Mouse (Mus musculus) monocyte, adult 5-6 weeks (primary cell): ENCODE results near the gene Epb41l5. TPM values are rescaled to one million over a fixed set of nuclear protein-coding genes. Genes with fewer than 3 reads are reported as not detected.

Experiments used
- ATAC-seq: fragments of 153-309, 156-312 bp; replicated peaks from 2 replicates; pipeline ENCODE4 v1.8.0; 2017; ENCODE audit warnings: mild to moderate bottlenecking; ENCODE audit not compliant: low TSS enrichment, insufficient number of reproducible peaks, severe bottlenecking, poor library complexity, low FRiP score
- total RNA-seq: library from RNA; stranded (forward); fragments of 200-1000, 200-491, 200-594 nt; gene quantifications from 3 replicates; pipeline ENCODE4 v1.2.3, GENCODE M21; 2017

Epb41l5 gene
- total RNA-seq, 1 experiment from 2014 or later = 0.76 TPM

- no peak for ATAC-seq
Measured at GRCm38 (mm10) chr1:119540836-119541557, 107.8 kb downstream of the Epb41l5 start.

GRCm38 (mm10) chr1:119539252-119539651 is 109.5 kb downstream of the Epb41l5 start:
- ATAC-seq = no peak

GRCm38 (mm10) chr1:119537651-119538050 is 111.1 kb downstream of the Epb41l5 start:
- no peak for ATAC-seq

GRCm38 (mm10) chr1:119536122-119536521 is 112.7 kb downstream of the Epb41l5 start:
- no peak for ATAC-seq

GRCm38 (mm10) chr1:119534341-119534740 is 114.5 kb downstream of the Epb41l5 start:
- peak; percentile 59; the same call in 1 of the 2 replicates for ATAC-seq

DNA sequence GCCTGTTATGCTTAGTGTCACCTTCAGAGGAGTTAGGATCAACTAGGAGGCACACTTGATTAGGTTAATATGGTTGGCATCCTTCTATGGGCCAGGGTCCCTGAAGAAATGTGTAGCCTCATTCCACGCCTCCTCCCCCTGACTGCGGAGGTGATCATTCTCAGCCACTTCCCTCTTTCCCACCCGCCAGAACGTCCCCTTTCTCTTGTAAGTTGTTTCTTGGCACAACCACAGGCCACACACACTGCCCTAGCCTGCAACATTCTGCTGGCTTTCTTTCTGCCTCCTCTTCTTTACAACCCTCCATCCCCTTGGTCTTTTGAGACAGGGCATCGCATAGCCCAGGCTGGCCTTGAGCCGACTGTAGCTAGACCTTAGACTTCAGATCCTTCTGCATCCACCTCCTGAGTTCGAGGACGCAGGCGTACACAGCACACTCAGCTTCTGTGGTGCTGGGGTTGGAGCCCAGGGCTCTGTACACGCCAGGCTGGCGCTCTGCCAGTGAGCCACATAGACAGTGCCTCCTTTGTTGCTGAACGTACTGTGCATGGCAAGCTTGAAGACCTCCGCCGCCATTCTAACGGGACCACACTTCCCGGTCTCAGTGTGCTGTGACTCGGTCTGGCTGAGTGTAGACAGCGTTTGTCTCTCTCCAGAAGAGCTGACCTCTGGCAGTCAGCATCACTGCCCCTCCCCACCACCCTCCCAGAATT is 115.6 kb downstream of the Epb41l5 start:
- ATAC-seq = no peak

DNA sequence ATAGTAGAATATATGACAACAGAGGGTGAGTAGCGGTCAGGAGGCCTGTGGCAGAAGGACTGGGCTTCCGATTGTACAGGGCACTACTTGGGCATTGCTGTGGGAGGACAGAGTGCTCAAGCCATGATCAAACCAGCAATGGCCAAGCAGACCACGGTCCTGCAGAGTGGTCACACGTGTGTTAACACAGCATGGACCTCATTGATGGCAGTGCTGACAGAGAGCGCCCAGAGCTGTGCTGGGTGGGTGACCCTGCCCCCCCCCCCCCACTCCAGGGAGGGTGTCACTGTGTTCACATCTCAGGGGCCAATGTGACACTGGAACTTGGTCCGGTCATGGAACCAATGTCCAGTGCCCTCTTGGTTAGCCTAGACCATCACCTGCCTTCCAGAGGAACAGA is 116.6 kb downstream of the Epb41l5 start:
- no peak for ATAC-seq

- ATAC-seq = no peak
Measured at GRCm38 (mm10) chr1:119530941-119531340, 117.9 kb downstream of the Epb41l5 start.

GRCm38 (mm10) chr1:119525689-119526591 is 122.9 kb downstream of the Epb41l5 start, which contains the start of gene Tmem185b:
TSS of gene Tmem185b (plus strand) at chr1:119526160.
- peak; percentile 66 for ATAC-seq

GRCm38 (mm10) chr1:119525004-119525444 is 123.8 kb downstream of the Epb41l5 start:
- ATAC-seq = no peak

DNA sequence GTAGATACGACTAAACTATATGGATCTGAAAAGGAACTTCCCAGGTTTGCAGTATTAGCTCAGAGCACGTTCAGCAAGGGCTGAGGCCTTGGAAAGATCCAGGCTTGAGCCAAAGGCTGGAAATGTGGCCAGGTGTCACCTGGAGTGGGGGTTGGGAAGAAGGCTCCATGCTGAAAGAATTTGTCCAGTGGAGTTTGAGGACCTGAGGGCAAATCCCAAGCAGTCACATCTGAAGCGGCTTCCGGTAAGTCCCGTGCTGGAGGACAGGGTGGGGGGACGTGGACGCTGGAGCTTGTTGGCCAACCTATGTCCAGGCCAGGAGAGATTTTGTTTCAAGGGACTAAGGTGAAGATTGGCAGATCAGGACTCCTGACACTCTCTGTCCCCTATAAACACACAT is 125.0 kb downstream of the Epb41l5 start:
- no peak for ATAC-seq

DNA sequence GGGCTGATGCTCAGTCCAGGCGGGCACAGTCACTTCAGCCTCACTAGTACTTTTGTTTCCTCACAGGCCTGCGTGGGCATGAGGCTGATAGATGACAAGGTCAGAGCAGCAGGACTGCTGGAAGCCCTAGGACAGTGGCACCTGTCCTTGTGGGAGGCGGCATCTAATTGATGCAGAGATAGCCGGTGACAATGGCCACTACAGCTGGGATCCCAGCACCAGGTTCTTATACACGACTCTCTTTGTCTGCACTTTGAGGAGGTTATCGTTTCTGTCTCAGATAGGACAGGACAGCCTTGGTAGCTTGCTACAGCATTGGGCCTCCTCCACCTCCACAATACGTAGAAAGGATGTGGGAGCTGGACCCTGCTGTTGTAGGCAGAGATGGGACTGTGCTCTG is 125.4 kb downstream of the Epb41l5 start:
- ATAC-seq = no peak

- ATAC-seq = no peak
Measured at GRCm38 (mm10) chr1:119522726-119523125, 126.1 kb downstream of the Epb41l5 start.

DNA sequence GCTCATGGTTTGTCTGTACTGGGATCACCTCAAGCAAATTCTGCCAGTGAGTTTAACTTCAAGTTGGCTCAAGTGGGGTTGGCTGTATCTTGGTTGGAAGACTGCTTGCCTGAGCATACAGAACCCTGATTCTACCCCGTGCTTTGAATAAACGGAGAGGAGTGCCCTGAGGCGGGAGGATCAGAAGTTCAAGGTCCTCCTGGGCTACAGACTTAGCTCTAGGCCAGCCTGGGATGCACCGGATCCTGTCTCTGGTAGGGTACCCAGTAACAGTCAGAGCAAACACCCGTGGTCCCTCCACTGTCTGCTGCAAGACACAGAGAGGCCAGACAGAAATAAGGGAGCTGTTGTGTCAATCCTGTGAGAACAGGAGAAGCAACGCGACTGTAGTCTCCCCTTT is 127.1 kb downstream of the Epb41l5 start:
- ATAC-seq = no peak

- ATAC-seq = no peak
Measured at GRCm38 (mm10) chr1:119521029-119521428, 127.8 kb downstream of the Epb41l5 start.

DNA sequence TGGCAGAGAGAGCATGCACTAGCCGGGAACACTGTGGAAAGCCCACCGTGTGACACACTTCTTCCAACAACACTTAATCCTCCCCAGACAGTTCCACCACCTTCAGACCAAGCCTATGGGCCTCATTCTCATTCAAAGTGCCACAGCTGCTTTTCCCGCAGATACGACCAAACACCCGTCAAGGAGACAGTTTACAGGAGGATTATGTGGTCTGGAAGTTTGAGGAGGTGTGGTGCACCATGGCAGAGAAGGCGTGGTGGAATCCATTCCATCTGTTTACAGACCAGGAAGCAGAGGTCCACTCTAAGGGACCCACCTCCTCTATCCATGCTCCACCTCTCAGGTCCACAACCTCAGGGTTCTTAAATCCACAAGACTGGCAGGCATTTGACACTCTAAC is 129.5 kb downstream of the Epb41l5 start:
- ATAC-seq = no peak

DNA sequence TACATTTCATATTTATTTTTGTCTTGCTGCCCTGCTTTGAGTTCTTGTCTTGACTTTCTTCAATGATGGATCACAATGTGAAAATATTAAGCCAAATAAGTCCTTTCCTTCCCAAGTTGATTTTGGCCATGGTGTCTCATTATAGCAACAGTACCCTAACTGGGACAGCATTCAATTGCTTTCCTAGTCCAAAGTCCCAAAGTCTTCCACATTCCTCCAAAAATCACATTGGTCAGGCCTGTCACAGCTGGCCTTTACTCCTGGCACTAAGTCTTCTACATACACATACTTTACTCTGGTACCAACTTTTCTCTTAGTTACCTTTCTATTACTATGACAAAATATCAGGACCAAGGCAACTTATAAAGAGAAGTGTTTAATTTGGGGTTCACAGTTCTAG is 130.0 kb downstream of the Epb41l5 start:
- no peak for ATAC-seq

- ATAC-seq = no peak
Measured at GRCm38 (mm10) chr1:119518060-119518459, 130.7 kb downstream of the Epb41l5 start.

- no peak for ATAC-seq
Measured at GRCm38 (mm10) chr1:119510857-119511256, 137.9 kb downstream of the Epb41l5 start.
